Mouse (Mus musculus) heart, embryonic 11.5 days (tissue): ENCODE measurements around the gene Olfr613. TPM values are rescaled to one million over a fixed set of nuclear protein-coding genes. Genes with fewer than 3 reads are reported as not detected.
"Not testable (repeated sequence)": the region's sequence is repeated elsewhere in the genome, so short reads cannot be mapped to it uniquely, and the experiment has no call there.

Experiments
- ATAC-seq: fragments of 200-750 bp; cut with Nextera tagmentation; replicated peaks from 2 replicates; pipeline ENCODE4 v1.8.0; 2017; ENCODE audit warnings: moderate library complexity; ENCODE audit not compliant: insufficient number of reproducible peaks, low FRiP score, low TSS enrichment
- H3K27ac ChIP-seq: fragments of 300-500 bp; sonication (generic); 2 replicates; pipeline ENCODE4 v1.5.1; 2014; ENCODE audit warnings: mild to moderate bottlenecking, low read depth, low read length
- H3K27me3 ChIP-seq: fragments of 300-500 bp; sonication (generic); 2 replicates; pipeline ENCODE4 v1.6.1; 2014; ENCODE audit warnings: mild to moderate bottlenecking, low read length, mixed read lengths; ENCODE audit not compliant: control insufficient read depth, insufficient read depth
- H3K36me3 ChIP-seq: fragments of 300-500 bp; sonication (generic); 2 replicates; pipeline ENCODE4 v1.6.1; 2014; ENCODE audit warnings: mild to moderate bottlenecking, low read length, moderate library complexity, mixed read lengths; ENCODE audit not compliant: control insufficient read depth, insufficient read depth
- H3K4me1 ChIP-seq: fragments of 300-500 bp; sonication (generic); 2 replicates; pipeline ENCODE4 v1.6.1; 2014; ENCODE audit warnings: low read length; ENCODE audit not compliant: control insufficient read depth, insufficient read depth
- H3K4me2 ChIP-seq: fragments of 300-500 bp; sonication (generic); 2 replicates; pipeline ENCODE4 v1.6.1; 2014; ENCODE audit warnings: mild to moderate bottlenecking, moderate library complexity
- H3K4me3 ChIP-seq: fragments of 300-500 bp; sonication (generic); 2 replicates; pipeline ENCODE4 v1.5.1; 2014; ENCODE audit warnings: low read depth, low read length
- H3K9ac ChIP-seq: fragments of 300-500 bp; sonication (generic); 2 replicates; pipeline ENCODE4 v1.6.1; 2014; ENCODE audit warnings: mild to moderate bottlenecking, low read depth, low read length, moderate library complexity
- H3K9me3 ChIP-seq: fragments of 300-500 bp; sonication (generic); replicated peaks from 2 replicates; pipeline ENCODE4 v1.6.1; 2016; ENCODE audit warnings: low read length; ENCODE audit not compliant: control insufficient read depth
- WGBS: fragments of 180-500 bp; shearing (Covaris S2); extraction: QIAGEN DNeasy Blood & Tissue Kit; methylation state at CpG from one replicate; pipeline ENCODE4 v1.1.7; 2014; ENCODE audit not compliant: insufficient replicate concordance; 5-methylcytosine and 5-hydroxymethylcytosine counted together
- polyA plus RNA-seq: library from polyadenylated mRNA; unstranded; fragments of >200 nt; fragmentation: Nextera tagmentation; extraction: Ambion mirVana; gene quantifications from 2 replicates; pipeline ENCODE4 v1.2.1, GENCODE M21; 2014

Gene Olfr613
- polyA plus RNA-seq = not detected in 2 replicates

- 75% methylated on average over 2 of the region's 2 CpGs for WGBS
- Histone ChIP-seq H3K9me3 (no peaks in the 10 kb centered on the region; the same call in 1 of the 2 replicates), H3K4me1 (no peaks in the 10 kb centered on the region), H3K4me3 (no peak within 1 kb of the TSS), H3K27ac (no peak within 1 kb of the TSS), H3K4me2 (no peak within 1 kb of the TSS), H3K27me3 (no peaks in the 10 kb centered on the region), H3K9ac (no peak within 1 kb of the TSS), H3K36me3 (no peaks in the 10 kb centered on the region)
- no peak for ATAC-seq
Observed at GRCm38 (mm10) chr7:103547774-103548173, at the start of gene Olfr613. Gene Olfr613, plus strand, starts transcription at chr7:103548074.

- ATAC-seq = no peak
- H3K27me3 ChIP-seq = no peaks in the 10 kb centered on the region
- no peaks in the 10 kb centered on the region for H3K9me3 ChIP-seq
- no peaks in the 10 kb centered on the region for H3K4me1 ChIP-seq
- no peak within 1 kb of the TSS for H3K4me2 ChIP-seq
- WGBS = 81% methylated on average over 2 of the region's 2 CpGs
- no peaks in the 10 kb centered on the region for H3K36me3 ChIP-seq
- no peak within 1 kb of the TSS for H3K27ac ChIP-seq
- H3K4me3 ChIP-seq = no peak within 1 kb of the TSS
- H3K9ac ChIP-seq = no peak within 1 kb of the TSS
Observed at GRCm38 (mm10) chr7:103512022-103512421, 35.9 kb upstream of the Olfr613 start, which contains the start of gene Olfr610. Gene Olfr610, minus strand, starts transcription at chr7:103512122.

GRCm38 (mm10) chr7:103520746-103521145, 27.1 kb upstream of the Olfr613 start, which contains the start of gene Olfr611:
Gene Olfr611, minus strand, starts transcription at chr7:103520846.
- WGBS = 45% methylated on average over 1 of the region's 1 CpGs

GRCm38 (mm10) chr7:103542617-103543016, 5.3 kb upstream of the Olfr613 start, which contains the start of gene Olfr612:
Gene Olfr612, minus strand, starts transcription at chr7:103542717.
- not testable (repeated sequence) for ATAC-seq, H3K9ac ChIP-seq, H3K36me3 ChIP-seq, H3K4me2 ChIP-seq, H3K4me3 ChIP-seq, H3K4me1 ChIP-seq, H3K27ac ChIP-seq, H3K9me3 ChIP-seq, H3K27me3 ChIP-seq
- WGBS = 75% methylated on average over 2 of the region's 2 CpGs

More at GRCm38 (mm10) chr7:103520746-103521145, 27.1 kb upstream of the Olfr613 start, which contains the start of gene Olfr611:
- H3K4me1 ChIP-seq, H3K9me3 ChIP-seq, H3K4me2 ChIP-seq, H3K4me3 ChIP-seq, H3K27ac ChIP-seq, H3K9ac ChIP-seq, H3K36me3 ChIP-seq, ATAC-seq, H3K27me3 ChIP-seq: not testable (repeated sequence)

- H3K36me3 ChIP-seq = no peaks in the 10 kb centered on the region
- H3K4me2 ChIP-seq = no peak within 1 kb of the TSS
- ATAC-seq = no peak
- H3K4me3 ChIP-seq = no peak within 1 kb of the TSS
- H3K4me1 ChIP-seq = no peaks in the 10 kb centered on the region
- WGBS = 69% methylated on average over 2 of the region's 2 CpGs
- no peaks in the 10 kb centered on the region for H3K27me3 ChIP-seq
- no peaks in the 10 kb centered on the region for H3K9me3 ChIP-seq
- no peak within 1 kb of the TSS for H3K9ac ChIP-seq
- no peak within 1 kb of the TSS for H3K27ac ChIP-seq
Observed at GRCm38 (mm10) chr7:103555779-103556178, 7.9 kb downstream of the Olfr613 start, which contains the start of gene Olfr615. Gene Olfr615, plus strand, starts transcription at chr7:103556079.

GRCm38 (mm10) chr7:103569043-103569442, 21.2 kb downstream of the Olfr613 start, which contains the start of gene Olfr616:
Gene Olfr616, minus strand, starts transcription at chr7:103569143.
- Histone ChIP-seq H3K4me1 (0 out of 2 replicates have a peak, but pooled peaks cover 2% of the 10 kb centered on the region), H3K27ac (no peak within 1 kb of the TSS), H3K4me2 (no peak within 1 kb of the TSS), H3K36me3 (no peaks in the 10 kb centered on the region), H3K4me3 (no peak within 1 kb of the TSS), H3K27me3 (no peaks in the 10 kb centered on the region), H3K9ac (no peak within 1 kb of the TSS), H3K9me3 (no peaks in the 10 kb centered on the region)
- ATAC-seq = no peak
- 73% methylated on average over 3 of the region's 3 CpGs for WGBS

- 68% methylated on average over 1 of the region's 1 CpGs for WGBS
Observed at GRCm38 (mm10) chr7:103572761-103573160, 24.9 kb downstream of the Olfr613 start, which contains the start of gene Olfr617. Gene Olfr617, plus strand, starts transcription at chr7:103573061.

GRCm38 (mm10) chr7:103589803-103590202, 41.9 kb downstream of the Olfr613 start, which contains the start of gene Olfr618:
Gene Olfr618, plus strand, starts transcription at chr7:103590103.
- 58% methylated on average over 2 of the region's 2 CpGs for WGBS
- no peak within 1 kb of the TSS for H3K4me2 ChIP-seq
- H3K9me3 ChIP-seq = no peaks in the 10 kb centered on the region
- no peak for ATAC-seq
- H3K4me3 ChIP-seq = no peak within 1 kb of the TSS
- no peak within 1 kb of the TSS for H3K27ac ChIP-seq
- H3K4me1 ChIP-seq = no peaks in the 10 kb centered on the region
- H3K27me3 ChIP-seq = no peaks in the 10 kb centered on the region
- H3K9ac ChIP-seq = no peak within 1 kb of the TSS
- H3K36me3 ChIP-seq = no peaks in the 10 kb centered on the region

More at GRCm38 (mm10) chr7:103572761-103573160, 24.9 kb downstream of the Olfr613 start, which contains the start of gene Olfr617:
- Histone ChIP-seq H3K27ac (no peak within 1 kb of the TSS), H3K36me3 (no peaks in the 10 kb centered on the region), H3K27me3 (no peaks in the 10 kb centered on the region), H3K4me3 (no peak within 1 kb of the TSS), H3K9ac (no peak within 1 kb of the TSS), H3K4me1 (0 out of 2 replicates have a peak, but pooled peaks cover 2% of the 10 kb centered on the region), H3K9me3 (no peaks in the 10 kb centered on the region), H3K4me2 (no peak within 1 kb of the TSS)
- no peak for ATAC-seq

- Histone ChIP-seq H3K4me1 (no peaks in the 10 kb centered on the region), H3K9ac (no peak within 1 kb of the TSS), H3K4me2 (no peak within 1 kb of the TSS), H3K4me3 (no peak within 1 kb of the TSS), H3K27me3 (no peaks in the 10 kb centered on the region), H3K27ac (no peak within 1 kb of the TSS), H3K36me3 (no peaks in the 10 kb centered on the region), H3K9me3 (no peaks in the 10 kb centered on the region)
- ATAC-seq = no peak
Observed at GRCm38 (mm10) chr7:103600275-103600674, 52.4 kb downstream of the Olfr613 start, which contains the start of gene Olfr619. Gene Olfr619, plus strand, starts transcription at chr7:103600575.
